ENCODE assay signal across 25 mouse cellular contexts in the genomic region with DNA sequence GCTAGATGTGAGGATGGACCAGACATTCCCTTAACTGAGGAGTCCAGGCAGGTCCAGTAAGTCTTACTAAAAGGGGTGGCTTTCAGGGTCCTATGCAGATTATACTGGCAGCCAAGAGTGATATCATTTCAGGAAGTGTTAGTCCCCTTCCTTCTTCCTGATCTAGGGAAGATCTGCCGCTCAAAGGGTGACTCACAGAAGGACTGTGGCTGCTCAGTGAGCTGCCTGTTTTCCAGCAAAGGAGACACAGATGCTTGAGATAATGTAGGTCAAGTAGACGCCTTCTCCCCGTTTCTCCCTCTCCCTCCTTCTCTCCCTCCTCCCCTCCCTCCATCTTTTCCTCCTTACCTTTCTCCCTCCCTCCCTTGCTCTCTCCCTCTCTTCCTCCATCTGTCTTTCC. TPM values are rescaled to one million over a fixed set of nuclear protein-coding genes. Genes with fewer than 3 reads are reported as not detected.
DNase-seq lines count a peak whose midpoint lies in the region; ATAC-seq and TF ChIP-seq lines count a peak whose summit lies in the region.
"Had no signal": no experiment of that assay in that cellular context is flagged by ENCODE, and none has a peak within 500 bp of the region (broad histone marks: within the 10 kb centered on the region; RNA-seq: fewer than 3 reads in every experiment).

No protein-coding gene starts in this region.

- no peak overlapping the region for H3K9ac ChIP-seq in lung, postnatal 0 days (replicated peaks; ENCODE audit: low read depth)
- H3K9ac ChIP-seq: forebrain, postnatal 0 days; heart, embryonic 13.5 days; hindbrain, embryonic 14.5 days had no signal

- DNase-seq in lung, postnatal 0 days (ENCODE audit: low spot score): peak; percentile 22
- DNase-seq in lung, adult 18-20 months: no peak
- DNase-seq in Muller cell, postnatal 12 days (ENCODE audit: inconsistent ontology term): peak; percentile 14
- DNase-seq in brain, adult 2 months (ENCODE audit: low read depth, low spot score): peak; percentile 61
- DNase-seq in telencephalon, adult 2 months (ENCODE audit: low read depth, low spot score): peak; percentile 11
- no peak for DNase-seq in cerebellum, adult 8-10 months
- DNase-seq in layer of hippocampus, adult 8-10 months (ENCODE audit: low spot score in 2 of 2): no peak
- DNase-seq: adrenal gland, postnatal 10 days; adrenal gland, postnatal 36 days; cerebellum, adult 11-12 months; cerebellum, adult 9-10 months; cerebellum, postnatal 14 days; forebrain, postnatal 0 days; gastrocnemius, postnatal 10 days; gastrocnemius, postnatal 36 days; heart, adult 2 months; heart, postnatal 14 days; heart, postnatal 4 days had no signal

- H3K4me3 ChIP-seq in lung, postnatal 0 days (ENCODE audit: low read depth, low read length): no peak overlapping the region
- H3K4me3 ChIP-seq: heart, adult 2 months; heart, embryonic 10.5 days; heart, embryonic 13.5 days had no signal

- ATAC-seq in lung, postnatal 0 days: peak; percentile 54
- ATAC-seq: forebrain, embryonic 14.5 days; forebrain, postnatal 0 days; hindbrain, postnatal 0 days; Patski had no signal

- no peaks in the 10 kb centered on the region for H3K27me3 ChIP-seq in lung, postnatal 0 days (replicated peaks; ENCODE audit: insufficient read depth, low read length)
- H3K27me3 ChIP-seq: heart, embryonic 13.5 days; Patski had no signal

- H3K36me3 ChIP-seq in lung, postnatal 0 days (ENCODE audit: insufficient read depth, low read length): no peaks in the 10 kb centered on the region
- H3K36me3 ChIP-seq: heart, embryonic 10.5 days; heart, embryonic 13.5 days had no signal

- 0 out of 2 replicates have a peak, but pooled peaks have one; percentile 19 for TF ChIP-seq EP300 in lung, postnatal 0 days (IDR thresholded peaks at IDR 0.05)

- no peaks in the 10 kb centered on the region for H3K9me3 ChIP-seq in lung, postnatal 0 days (ENCODE audit: low read length)

- TF ChIP-seq CTCF in lung, postnatal 0 days (IDR thresholded peaks at IDR 0.05): no peak

- no peak overlapping the region for H3K4me2 ChIP-seq in lung, postnatal 0 days (replicated peaks; ENCODE audit: low read depth, low read length)
- H3K4me2 ChIP-seq: heart, embryonic 13.5 days; hindbrain, embryonic 14.5 days had no signal

- H3K27ac ChIP-seq in lung, postnatal 0 days (ENCODE audit: low read length): no peak overlapping the region
- H3K27ac ChIP-seq: heart, adult 2 months; heart, embryonic 10.5 days; heart, embryonic 13.5 days; hindbrain, embryonic 14.5 days; hindbrain, postnatal 0 days had no signal

- 13% methylated on average over 3 of the region's 3 CpGs for WGBS in lung, postnatal 0 days

- H3K4me1 ChIP-seq in lung, postnatal 0 days (ENCODE audit: insufficient read depth, low read depth, low read length): no peaks in the 10 kb centered on the region
- H3K4me1 ChIP-seq: heart, embryonic 10.5 days; heart, embryonic 13.5 days had no signal

RNA-seq across cellular contexts. Expression of gene Col25a1, which starts 6.3 kb away (rescaled TPM):
- polyA plus RNA-seq in lung, postnatal 0 days (2015; fragmentation: Nextera tagmentation; extraction: Ambion mirVana): 7.0 and 7.7 TPM in 2 replicates
- 10 to 100 TPM; 56.3 to 71.8 (median 65.0) TPM for total RNA-seq in layer of hippocampus, adult 8-10 months (2022)
- total RNA-seq: granulocyte monocyte progenitor cell, adult 5-6 weeks had no signal

Comparison
In these comparisons a context has a peak if more than half of its experiments do, and no peak if none do; other contexts are left out.
1. DNase-seq: peak in lung, postnatal 0 days (single experiment), Muller cell, postnatal 12 days (single experiment), brain, adult 2 months (single experiment) and telencephalon, adult 2 months (single experiment); none in lung, adult 18-20 months (0 of 2), cerebellum, adult 8-10 months (single experiment) and layer of hippocampus, adult 8-10 months (0 of 2).